Mouse (Mus musculus) natural killer cell, adult 2 months (primary cell): ENCODE measurements around the gene Avpi1.
"Not testable (repeated sequence)": the region's sequence is repeated elsewhere in the genome, so short reads cannot be mapped to it uniquely, and the experiment has no call there.

Experiments
- DNase-seq, 2 experiments: peaks; one replicate each; pipeline ENCODE4 v3.0.0; 2022; ENCODE audit warnings: low spot score in 2 of 2

Avpi1 gene

GRCm38 (mm10) chr19:42115783-42116335 is 13.0 kb downstream of the Avpi1 start:
- DNase-seq, result no peak

- DNase-seq, result no peak
Measured at GRCm38 (mm10) chr19:42104681-42105080, 24.2 kb downstream of the Avpi1 start.

GRCm38 (mm10) chr19:42099406-42099805 is 29.5 kb downstream of the Avpi1 start:
- no peak for DNase-seq

- no peak for DNase-seq
Measured at GRCm38 (mm10) chr19:42090637-42091141, 38.2 kb downstream of the Avpi1 start.

GRCm38 (mm10) chr19:42089748-42090595 is 38.9 kb downstream of the Avpi1 start, which contains the start of gene Pi4k2a:
TSS of gene Pi4k2a (plus strand) at chr19:42090470.
- peak; percentile 98 to 99 for DNase-seq

- peak; percentile 57 to 75 for DNase-seq
Measured at GRCm38 (mm10) chr19:42089103-42089747, 39.6 kb downstream of the Avpi1 start.

GRCm38 (mm10) chr19:42086166-42086565 is 42.7 kb downstream of the Avpi1 start, which contains the start of gene Morn4:
TSS of gene Morn4 (minus strand) at chr19:42086357.
- peak; percentile 54 to 55 for DNase-seq

- no peak for DNase-seq
Measured at GRCm38 (mm10) chr19:42085690-42086089, 43.2 kb downstream of the Avpi1 start.

GRCm38 (mm10) chr19:42081613-42082012 is 47.2 kb downstream of the Avpi1 start:
- DNase-seq, result not testable (repeated sequence)

- DNase-seq, result no peak
Measured at GRCm38 (mm10) chr19:42080469-42080868, 48.4 kb downstream of the Avpi1 start.

- DNase-seq, result no peak
Measured at GRCm38 (mm10) chr19:42079950-42080349, 48.9 kb downstream of the Avpi1 start.

- DNase-seq, result no peak
Measured at GRCm38 (mm10) chr19:42079006-42079405, 49.9 kb downstream of the Avpi1 start.

- DNase-seq, result no peak
Measured at GRCm38 (mm10) chr19:42078566-42078965, 50.3 kb downstream of the Avpi1 start.

- DNase-seq, result no peak
Measured at GRCm38 (mm10) chr19:42075992-42076391, 52.9 kb downstream of the Avpi1 start.

- DNase-seq, result no peak
Measured at GRCm38 (mm10) chr19:42075051-42075450, 53.8 kb downstream of the Avpi1 start.
